Mouse (Mus musculus) spleen, adult 12 weeks (tissue): ENCODE data around the gene Olfr103.

Source experiments
- DNase-seq: peaks from one replicate; pipeline ENCODE4 v3.0.0; 2022; ENCODE audit warnings: low spot score

The Olfr103 gene

GRCm38 (mm10) chr17:37339598-37339997 is at the start of gene Olfr103:
TSS of gene Olfr103 (minus strand) at chr17:37339698.
- no peak for DNase-seq

- DNase-seq, result no peak
Observed at GRCm38 (mm10) chr17:37378733-37379132, 39.2 kb upstream of the Olfr103 start, which contains the start of gene Olfr105-ps. TSS of gene Olfr105-ps (plus strand) at chr17:37379033.

GRCm38 (mm10) chr17:37359282-37359681 is 19.8 kb upstream of the Olfr103 start, which contains the start of gene Olfr104-ps:
TSS of gene Olfr104-ps (plus strand) at chr17:37359582.
- DNase-seq, result no peak

- no peak for DNase-seq
Observed at GRCm38 (mm10) chr17:37316954-37317353, 22.5 kb downstream of the Olfr103 start, which contains the start of gene Olfr102. TSS of gene Olfr102 (minus strand) at chr17:37317054.

- DNase-seq, result no peak
Observed at GRCm38 (mm10) chr17:37310146-37310699, 29.3 kb downstream of the Olfr103 start.

- no peak for DNase-seq
Observed at GRCm38 (mm10) chr17:37308483-37308882, 31.0 kb downstream of the Olfr103 start.

- DNase-seq, result no peak
Observed at GRCm38 (mm10) chr17:37304213-37304612, 35.3 kb downstream of the Olfr103 start, which contains the start of gene Olfr101. TSS of gene Olfr101 (minus strand) at chr17:37304313.
